Mouse (Mus musculus): ENCODE measurements around the gene Moxd1. TPM values are rescaled to one million over a fixed set of nuclear protein-coding genes. Genes with fewer than 3 reads are reported as not detected.

Gene Moxd1
- polyA plus RNA-seq, 2 experiments: 0.12 TPM; not detected in 1

DNA sequence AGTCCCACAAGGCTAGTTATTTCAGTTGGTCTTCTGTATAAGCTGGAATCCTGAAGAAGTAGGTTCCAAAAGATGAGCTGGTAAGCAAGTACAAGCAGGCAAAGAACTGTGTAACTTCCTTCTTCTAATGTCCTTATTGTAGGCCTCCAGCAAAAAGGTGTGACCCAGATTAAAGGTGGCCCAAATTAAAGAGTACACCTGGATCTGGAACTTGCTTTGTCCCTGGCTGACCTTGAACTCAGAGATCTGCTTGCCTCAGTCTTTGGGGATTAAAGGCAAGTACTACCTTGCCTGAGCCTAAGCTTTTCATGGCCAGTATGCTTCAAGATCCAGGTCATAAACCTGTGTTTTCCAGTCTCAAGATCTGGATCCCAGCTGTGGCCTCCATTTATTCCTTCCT, 24.8 kb downstream of the Moxd1 start:
- Histone ChIP-seq H3K27ac (no peak overlapping the region), H3K9me3 (ENCODE audit: control insufficient read depth, low read length) (no peaks in the 10 kb centered on the region), H3K36me3 (replicated peaks; ENCODE audit: control insufficient read depth, insufficient read depth, low read depth) (no peaks in the 10 kb centered on the region), H3K4me3 (ENCODE audit: insufficient read depth in 1 of 2, low read depth in 2 of 2, low read length in 2 of 2) (no peak overlapping the region), H3K9ac (replicated peaks) (no peak overlapping the region), H3K4me2 (ENCODE audit: low read depth) (no peak overlapping the region), H3K4me1 (replicated peaks; ENCODE audit: control insufficient read depth in 2 of 2, insufficient read depth in 2 of 2, low read length in 1 of 2) (no peaks in the 10 kb centered on the region), H3K27me3 (ENCODE audit: control insufficient read depth, insufficient read depth, low read length) (no peaks in the 10 kb centered on the region)
- TF ChIP-seq CTCF (IDR thresholded peaks at IDR 0.05; ENCODE audit: low read depth) (no peak), EP300 (IDR thresholded peaks at IDR 0.05; ENCODE audit: low read depth) (no peak)
- DNase-seq (ENCODE audit: low read depth in 3 of 3, low spot score in 3 of 3): no peak
- ATAC-seq (ENCODE audit: insufficient read depth): no peak

DNA sequence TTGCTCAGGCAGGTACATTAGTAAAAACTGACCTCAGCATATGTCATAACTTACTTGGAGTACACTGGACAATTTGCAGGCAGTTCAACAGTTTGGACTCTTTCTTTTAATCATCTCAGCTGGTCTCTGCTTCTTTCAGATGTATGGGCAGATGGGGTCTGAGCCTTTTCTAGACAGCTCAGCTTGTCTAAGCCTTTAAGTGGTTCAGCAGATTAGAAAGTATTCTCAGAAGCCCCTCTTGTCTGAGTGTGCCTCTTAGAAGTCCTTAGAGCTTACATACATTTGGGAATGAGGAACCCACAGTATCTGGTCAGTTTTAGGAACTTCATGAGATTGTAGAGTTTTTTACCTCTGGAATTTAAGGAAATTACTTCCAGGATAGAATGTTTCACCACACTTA, 28.3 kb downstream of the Moxd1 start:
- Histone ChIP-seq H3K4me2 (ENCODE audit: low read depth) (no peak overlapping the region), H3K4me3 (ENCODE audit: insufficient read depth in 1 of 2, low read depth in 2 of 2, low read length in 2 of 2) (no peak overlapping the region), H3K9me3 (ENCODE audit: control insufficient read depth, low read length) (no peaks in the 10 kb centered on the region), H3K27ac (no peak overlapping the region), H3K36me3 (replicated peaks; ENCODE audit: control insufficient read depth, insufficient read depth, low read depth) (no peaks in the 10 kb centered on the region), H3K4me1 (replicated peaks; ENCODE audit: control insufficient read depth in 2 of 2, insufficient read depth in 2 of 2, low read length in 1 of 2) (no peaks in the 10 kb centered on the region), H3K27me3 (ENCODE audit: control insufficient read depth, insufficient read depth, low read length) (no peaks in the 10 kb centered on the region), H3K9ac (replicated peaks) (no peak overlapping the region)
- ATAC-seq (ENCODE audit: insufficient read depth) (no peak), DNase-seq (ENCODE audit: low read depth in 3 of 3, low spot score in 3 of 3) (no peak)
- TF ChIP-seq CTCF (IDR thresholded peaks at IDR 0.05; ENCODE audit: low read depth) (no peak), EP300 (IDR thresholded peaks at IDR 0.05; ENCODE audit: low read depth) (no peak)

DNA sequence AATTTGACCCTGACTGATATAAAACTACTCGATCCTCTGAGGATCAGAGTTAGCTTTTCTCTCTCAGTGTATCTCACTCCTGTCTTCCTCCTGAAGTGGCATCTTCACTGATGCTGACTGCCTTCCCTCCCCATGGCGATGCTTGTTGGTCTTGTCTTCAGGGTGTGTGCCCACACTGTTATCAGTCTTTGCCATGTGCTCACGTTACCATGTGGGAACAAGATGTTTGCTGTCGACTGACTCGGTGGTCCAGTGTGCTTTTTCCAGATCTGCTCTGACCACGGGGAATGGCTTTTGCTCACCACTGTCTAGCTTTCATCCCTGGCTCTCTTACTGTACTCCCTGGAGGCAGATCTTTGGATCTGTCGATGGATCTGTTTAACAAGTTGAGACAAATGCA, 34.8 kb downstream of the Moxd1 start:
- Histone ChIP-seq H3K9me3 (ENCODE audit: control insufficient read depth, low read length) (no peaks in the 10 kb centered on the region), H3K9ac (replicated peaks) (no peak overlapping the region)
- ATAC-seq (ENCODE audit: insufficient read depth): 0 out of 2 replicates have a peak, but pooled peaks have one; percentile 21

DNA sequence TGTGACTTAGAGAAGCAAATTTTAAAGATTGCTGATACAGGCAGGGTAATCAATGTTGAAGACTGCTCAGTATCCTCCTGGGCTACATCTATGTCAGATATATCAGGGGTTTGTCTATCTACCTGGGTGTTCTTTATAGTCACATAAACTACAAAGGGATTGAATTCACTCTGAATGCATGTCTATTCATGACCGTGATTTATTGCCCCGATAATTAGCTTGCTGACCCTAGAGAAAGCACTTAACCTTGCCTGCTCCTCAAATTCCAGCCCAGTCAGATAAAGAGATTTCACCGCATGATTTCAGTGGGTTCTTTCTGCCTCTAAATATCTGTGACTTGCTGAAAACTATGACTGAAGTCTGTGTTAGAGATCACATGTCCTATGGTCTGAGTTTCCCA, 35.6 kb downstream of the Moxd1 start:
- H3K27me3 ChIP-seq (ENCODE audit: control insufficient read depth, insufficient read depth, low read length): no peaks in the 10 kb centered on the region
- no peaks in the 10 kb centered on the region for H3K9me3 ChIP-seq (ENCODE audit: control insufficient read depth, low read length)
- no peaks in the 10 kb centered on the region for H3K36me3 ChIP-seq (replicated peaks; ENCODE audit: control insufficient read depth, insufficient read depth, low read depth)
- TF ChIP-seq CTCF (IDR thresholded peaks at IDR 0.05; ENCODE audit: low read depth) (no peak), EP300 (IDR thresholded peaks at IDR 0.05; ENCODE audit: low read depth) (no peak)
- no peaks in the 10 kb centered on the region for H3K4me1 ChIP-seq (replicated peaks; ENCODE audit: control insufficient read depth in 2 of 2, insufficient read depth in 2 of 2, low read length in 1 of 2)
- no peak overlapping the region for H3K9ac ChIP-seq (replicated peaks)
- no peak overlapping the region for H3K27ac ChIP-seq
- 79% methylated on average over 3 of the region's 3 CpGs for WGBS (ENCODE audit: insufficient replicate concordance)
- H3K4me3 ChIP-seq (ENCODE audit: insufficient read depth in 1 of 2, low read depth in 2 of 2, low read length in 2 of 2): no peak overlapping the region
- no peak overlapping the region for H3K4me2 ChIP-seq (ENCODE audit: low read depth)
- no peak for ATAC-seq (ENCODE audit: insufficient read depth)
- DNase-seq (ENCODE audit: low read depth in 3 of 3, low spot score in 3 of 3): no peak

More for the DNA sequence above, 34.8 kb downstream of the Moxd1 start:
- Histone ChIP-seq H3K27me3 (ENCODE audit: control insufficient read depth, insufficient read depth, low read length) (no peaks in the 10 kb centered on the region), H3K4me1 (replicated peaks; ENCODE audit: control insufficient read depth in 2 of 2, insufficient read depth in 2 of 2, low read length in 1 of 2) (no peaks in the 10 kb centered on the region), H3K36me3 (replicated peaks; ENCODE audit: control insufficient read depth, insufficient read depth, low read depth) (no peaks in the 10 kb centered on the region), H3K4me2 (ENCODE audit: low read depth) (no peak overlapping the region), H3K27ac (no peak overlapping the region), H3K4me3 (ENCODE audit: insufficient read depth in 1 of 2, low read depth in 2 of 2, low read length in 2 of 2) (no peak overlapping the region)
- TF ChIP-seq CTCF (IDR thresholded peaks at IDR 0.05; ENCODE audit: low read depth) (no peak), EP300 (IDR thresholded peaks at IDR 0.05; ENCODE audit: low read depth) (no peak)
- DNase-seq (ENCODE audit: low read depth in 3 of 3, low spot score in 3 of 3): no peak
- WGBS (ENCODE audit: insufficient replicate concordance): 39% methylated on average over 7 of the region's 7 CpGs

DNA sequence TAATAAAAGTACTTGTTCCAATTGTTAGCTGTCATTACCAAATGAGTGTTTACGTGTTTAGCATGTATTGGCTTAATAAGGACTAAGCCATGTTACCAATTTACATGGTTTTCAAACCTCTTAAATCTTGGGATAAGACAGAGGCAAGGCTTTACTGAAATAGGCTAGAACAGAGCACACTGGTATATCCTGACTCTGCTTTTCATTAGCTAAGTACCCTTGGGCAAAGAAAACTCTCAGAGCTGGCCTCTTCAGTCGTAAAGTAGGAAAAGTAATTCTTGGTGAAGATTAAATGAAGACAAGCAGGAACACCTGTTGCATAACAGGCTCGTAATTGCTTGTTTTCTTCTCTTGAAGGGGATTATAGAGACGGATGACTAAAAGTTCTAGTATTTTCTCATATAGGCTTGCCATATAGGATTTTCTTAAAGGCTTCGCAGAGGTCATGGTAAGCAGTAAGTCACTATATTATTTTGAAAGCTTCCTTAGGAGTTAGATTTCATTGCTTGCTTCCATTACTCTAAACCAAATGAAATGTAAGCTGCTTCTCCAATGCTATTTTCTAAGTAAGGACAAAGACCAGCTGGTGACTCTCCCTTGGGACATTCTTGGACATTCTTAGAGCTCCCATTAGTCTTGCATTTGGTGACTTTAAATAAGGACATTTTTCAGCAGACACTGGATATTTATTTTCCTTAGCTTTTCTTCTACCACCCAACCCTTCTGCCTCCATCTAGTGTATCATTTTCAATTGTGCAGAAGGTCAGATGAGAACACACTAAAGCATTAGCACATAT, 36.7 kb downstream of the Moxd1 start:
- Histone ChIP-seq H3K9me3 (ENCODE audit: control insufficient read depth, low read length) (no peaks in the 10 kb centered on the region), H3K27me3 (ENCODE audit: control insufficient read depth, insufficient read depth, low read length) (no peaks in the 10 kb centered on the region), H3K36me3 (replicated peaks; ENCODE audit: control insufficient read depth, insufficient read depth, low read depth) (no peaks in the 10 kb centered on the region), H3K9ac (replicated peaks) (no peak overlapping the region), H3K27ac (no peak overlapping the region), H3K4me1 (replicated peaks; ENCODE audit: control insufficient read depth in 2 of 2, insufficient read depth in 2 of 2, low read length in 1 of 2) (no peaks in the 10 kb centered on the region), H3K4me2 (ENCODE audit: low read depth) (no peak overlapping the region), H3K4me3 (ENCODE audit: insufficient read depth in 1 of 2, low read depth in 2 of 2, low read length in 2 of 2) (no peak overlapping the region)
- 57% methylated on average over 5 of the region's 5 CpGs for WGBS (ENCODE audit: insufficient replicate concordance)
- DNase-seq (ENCODE audit: low read depth in 3 of 3, low spot score in 3 of 3) (no peak), ATAC-seq (ENCODE audit: insufficient read depth) (no peak)
- no peak for TF ChIP-seq CTCF (IDR thresholded peaks at IDR 0.05; ENCODE audit: low read depth)
- no peak for TF ChIP-seq EP300 (IDR thresholded peaks at IDR 0.05; ENCODE audit: low read depth)

All from liver, embryonic 14.5 days (tissue).